Mouse (Mus musculus): ENCODE measurements at regions not wholly inside any gene's neighbourhood (a gene's known extent, or its start where the extent isn't known, plus 50 kb on each side); places are given as distances from the start of the nearest gene placed in this dataset.

GRCm38 (mm10) chr13:54298851-54299250 lies 72.3 kb upstream of the Cplx2 start:
- Histone ChIP-seq H3K27me3 (ENCODE audit: insufficient read depth, low read length) (no peaks in the 10 kb centered on the region), H3K4me2 (no peak overlapping the region), H3K4me3 (ENCODE audit: low read depth, low read length) (no peak overlapping the region), H3K9me3 (ENCODE audit: low read depth, low read length) (no peaks in the 10 kb centered on the region), H3K36me3 (ENCODE audit: insufficient read depth) (no peaks in the 10 kb centered on the region), H3K27ac (ENCODE audit: low read depth) (no peak overlapping the region), H3K9ac (no peak overlapping the region), H3K4me1 (ENCODE audit: insufficient read depth) (peaks cover 17% of the 10 kb centered on the region)
- ATAC-seq (ENCODE audit: insufficient read depth), result no peak
- no peak for TF ChIP-seq CTCF (IDR thresholded peaks at IDR 0.05; ENCODE audit: low read depth)
- DNase-seq, result peak; percentile 70
- WGBS, result 36% methylated on average over 8 of the region's 8 CpGs

DNA sequence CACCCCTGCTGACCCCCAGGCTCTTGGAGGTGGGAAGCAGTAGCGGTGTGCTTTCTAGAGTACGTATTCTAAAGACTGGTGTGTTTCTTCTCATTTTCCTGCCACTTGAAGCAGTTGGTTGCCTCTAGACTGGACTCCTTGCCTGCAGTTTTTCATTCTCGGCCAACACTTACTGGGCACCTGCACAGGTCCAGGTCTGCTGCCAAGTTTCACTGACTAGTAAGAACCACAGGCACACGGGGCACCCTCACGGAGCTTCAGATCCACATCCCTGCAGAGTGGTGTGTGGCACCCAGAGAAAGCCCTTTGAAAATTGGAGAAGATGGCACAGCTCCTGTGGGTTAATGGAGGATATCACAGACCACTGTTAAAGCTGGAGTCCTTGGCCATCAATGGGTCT lies 71.9 kb upstream of the Cplx2 start:
- H3K9ac ChIP-seq, result no peak overlapping the region
- H3K36me3 ChIP-seq (ENCODE audit: insufficient read depth), result no peaks in the 10 kb centered on the region
- H3K4me2 ChIP-seq, result no peak overlapping the region
- TF ChIP-seq CTCF (IDR thresholded peaks at IDR 0.05; ENCODE audit: low read depth), result no peak
- no peak overlapping the region for H3K4me3 ChIP-seq (ENCODE audit: low read depth, low read length)
- WGBS, result 75% methylated on average over 5 of the region's 5 CpGs
- DNase-seq (no peak), ATAC-seq (ENCODE audit: insufficient read depth) (no peak)
- H3K4me1 ChIP-seq (ENCODE audit: insufficient read depth), result peaks cover 21% of the 10 kb centered on the region
- H3K9me3 ChIP-seq (ENCODE audit: low read depth, low read length), result no peaks in the 10 kb centered on the region
- H3K27ac ChIP-seq (ENCODE audit: low read depth), result no peak overlapping the region
- H3K27me3 ChIP-seq (ENCODE audit: insufficient read depth, low read length), result no peaks in the 10 kb centered on the region

- no peak for DNase-seq
Measured at GRCm38 (mm10) chr13:54301110-54301509, 70.0 kb upstream of the Cplx2 start.

GRCm38 (mm10) chr13:54301677-54302076 lies 69.5 kb upstream of the Cplx2 start:
- WGBS, result 23% methylated on average over 6 of the region's 6 CpGs
- ATAC-seq (ENCODE audit: insufficient read depth) (no peak), DNase-seq (peak; percentile 41)
- Histone ChIP-seq H3K9me3 (ENCODE audit: low read depth, low read length) (no peaks in the 10 kb centered on the region), H3K27me3 (ENCODE audit: insufficient read depth, low read length) (no peaks in the 10 kb centered on the region), H3K36me3 (ENCODE audit: insufficient read depth) (no peaks in the 10 kb centered on the region), H3K4me2 (peak overlapping the region; percentile 75), H3K4me1 (ENCODE audit: insufficient read depth) (peaks cover 21% of the 10 kb centered on the region), H3K4me3 (ENCODE audit: low read depth, low read length) (peak overlapping the region; percentile 77; the same call in 1 of the 2 replicates), H3K27ac (ENCODE audit: low read depth) (peak overlapping the region; percentile 100; the same call in 1 of the 2 replicates), H3K9ac (peak overlapping the region; percentile 93)
- no peak for TF ChIP-seq CTCF (IDR thresholded peaks at IDR 0.05; ENCODE audit: low read depth)

More at GRCm38 (mm10) chr13:54301110-54301509, 70.0 kb upstream of the Cplx2 start:
- H3K9me3 ChIP-seq (ENCODE audit: low read depth, low read length), result no peaks in the 10 kb centered on the region
- 59% methylated on average over 1 of the region's 1 CpGs for WGBS
- ATAC-seq (ENCODE audit: insufficient read depth), result no peak
- H3K27me3 ChIP-seq (ENCODE audit: insufficient read depth, low read length), result no peaks in the 10 kb centered on the region
- no peak for TF ChIP-seq CTCF (IDR thresholded peaks at IDR 0.05; ENCODE audit: low read depth)
- no peak overlapping the region for H3K27ac ChIP-seq (ENCODE audit: low read depth)
- H3K4me3 ChIP-seq (ENCODE audit: low read depth, low read length), result no peak overlapping the region
- H3K9ac ChIP-seq, result no peak overlapping the region
- H3K4me1 ChIP-seq (ENCODE audit: insufficient read depth), result peaks cover 21% of the 10 kb centered on the region
- H3K4me2 ChIP-seq, result no peak overlapping the region
- no peaks in the 10 kb centered on the region for H3K36me3 ChIP-seq (ENCODE audit: insufficient read depth)

DNA sequence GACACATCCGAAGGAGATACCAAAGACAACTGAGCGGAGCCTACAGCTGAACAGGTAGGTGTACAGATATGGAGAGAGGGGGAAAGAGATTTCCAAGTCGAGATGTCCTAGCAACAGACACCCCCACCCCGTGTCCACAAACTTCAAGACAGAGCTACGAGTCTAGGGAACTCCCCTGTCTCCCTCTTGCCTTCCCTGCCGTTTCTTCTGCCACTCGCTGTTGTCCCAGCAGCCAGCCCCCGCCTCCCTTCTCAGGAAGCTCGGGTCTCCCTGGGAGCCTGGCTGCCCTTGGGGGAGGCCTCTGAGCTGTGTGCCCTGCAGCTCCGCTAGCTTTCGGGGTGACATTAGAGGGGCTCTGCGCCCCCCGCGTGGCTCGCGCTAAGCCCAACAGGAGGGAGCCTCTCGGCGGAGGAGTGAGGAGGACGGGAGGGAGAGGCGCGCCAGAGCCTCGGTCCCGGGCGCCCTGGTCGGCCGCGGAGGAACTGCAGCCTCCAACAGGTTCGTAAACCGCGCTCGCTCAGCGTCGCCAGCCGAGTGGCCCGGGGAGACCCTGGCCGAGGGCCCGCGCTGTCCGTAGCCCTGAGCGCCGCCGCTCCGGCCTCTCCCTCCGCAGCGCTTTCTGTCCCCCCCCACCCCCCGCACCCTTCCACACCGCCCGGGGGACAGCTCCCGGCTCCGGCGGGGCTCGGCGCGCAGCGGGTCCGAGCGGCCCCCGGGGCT lies 68.6 kb upstream of the Cplx2 start:
- Histone ChIP-seq H3K4me3 (ENCODE audit: low read depth, low read length) (peak overlapping the region; percentile 77), H3K27ac (ENCODE audit: low read depth) (peak overlapping the region; percentile 100), H3K9me3 (ENCODE audit: low read depth, low read length) (no peaks in the 10 kb centered on the region), H3K9ac (peak overlapping the region; percentile 93), H3K27me3 (ENCODE audit: insufficient read depth, low read length) (no peaks in the 10 kb centered on the region), H3K4me1 (ENCODE audit: insufficient read depth) (peaks cover 25% of the 10 kb centered on the region), H3K4me2 (peak overlapping the region; percentile 75), H3K36me3 (ENCODE audit: insufficient read depth) (no peaks in the 10 kb centered on the region)
- DNase-seq (peak; percentile 65), ATAC-seq (ENCODE audit: insufficient read depth) (peak; percentile 68)
- 0 out of 2 replicates have a peak, but pooled peaks have one; percentile 2 for TF ChIP-seq CTCF (IDR thresholded peaks at IDR 0.05; ENCODE audit: low read depth)
- WGBS, result under 1% methylated on average over 58 of the region's 58 CpGs

GRCm38 (mm10) chr13:54303071-54303924 lies 67.9 kb upstream of the Cplx2 start:
- Histone ChIP-seq H3K27ac (ENCODE audit: low read depth) (peak overlapping the region; percentile 100), H3K36me3 (ENCODE audit: insufficient read depth) (no peaks in the 10 kb centered on the region), H3K4me2 (peak overlapping the region; percentile 75), H3K9ac (peak overlapping the region; percentile 93), H3K4me3 (ENCODE audit: low read depth, low read length) (peak overlapping the region; percentile 77), H3K4me1 (ENCODE audit: insufficient read depth) (peaks cover 25% of the 10 kb centered on the region), H3K9me3 (ENCODE audit: low read depth, low read length) (no peaks in the 10 kb centered on the region), H3K27me3 (ENCODE audit: insufficient read depth, low read length) (no peaks in the 10 kb centered on the region)
- under 1% methylated on average over 49 of the region's 54 CpGs for WGBS
- ATAC-seq (ENCODE audit: insufficient read depth), result peak; percentile 86
- peak; percentile 42 for TF ChIP-seq CTCF (IDR thresholded peaks at IDR 0.05; ENCODE audit: low read depth)
- DNase-seq, result peak; percentile 92

- no peak for DNase-seq
- H3K36me3 ChIP-seq (ENCODE audit: insufficient read depth), result no peaks in the 10 kb centered on the region
- 37% methylated on average over 5 of the region's 5 CpGs for WGBS
- H3K27me3 ChIP-seq (ENCODE audit: insufficient read depth, low read length), result no peaks in the 10 kb centered on the region
- H3K9ac ChIP-seq, result peak overlapping the region; percentile 93
- TF ChIP-seq CTCF (IDR thresholded peaks at IDR 0.05; ENCODE audit: low read depth), result no peak
- peak overlapping the region; percentile 100 for H3K27ac ChIP-seq (ENCODE audit: low read depth)
- H3K9me3 ChIP-seq (ENCODE audit: low read depth, low read length), result no peaks in the 10 kb centered on the region
- peak overlapping the region; percentile 77; the same call in 1 of the 2 replicates for H3K4me3 ChIP-seq (ENCODE audit: low read depth, low read length)
- peak overlapping the region; percentile 75 for H3K4me2 ChIP-seq
- no peak for ATAC-seq (ENCODE audit: insufficient read depth)
- peaks cover 29% of the 10 kb centered on the region for H3K4me1 ChIP-seq (ENCODE audit: insufficient read depth)
Measured at GRCm38 (mm10) chr13:54304251-54304650, 66.9 kb upstream of the Cplx2 start.

All from lung, embryonic 14.5 days (tissue).